Mouse (Mus musculus) erythroblast, embryonic 14.5 days (primary cell): ENCODE results near the gene Ociad1. TPM values are rescaled to one million over a fixed set of nuclear protein-coding genes. Genes with fewer than 3 reads are reported as not detected.
"Not testable (repeated sequence)": the region's sequence is repeated elsewhere in the genome, so short reads cannot be mapped to it uniquely, and the experiment has no call there.

Experiments
- H3K27me3 ChIP-seq: 2 replicates; pipeline ENCODE4 v1.6.1; 2012; ENCODE audit warnings: inconsistent platforms; ENCODE audit not compliant: control insufficient read depth
- H3K36me3 ChIP-seq: 2 replicates; pipeline ENCODE4 v1.6.1; 2012; ENCODE audit warnings: mild to moderate bottlenecking, inconsistent platforms; ENCODE audit not compliant: control insufficient read depth
- H3K4me1 ChIP-seq: 2 replicates; pipeline ENCODE4 v1.6.1; 2012; ENCODE audit warnings: inconsistent platforms; ENCODE audit not compliant: control insufficient read depth
- H3K4me3 ChIP-seq: replicated peaks from 2 replicates; pipeline ENCODE3; 2012; ENCODE audit warnings: moderate library complexity, mild to moderate bottlenecking, inconsistent platforms
- H3K9me3 ChIP-seq: 2 replicates; pipeline ENCODE4 v1.6.1; 2012; ENCODE audit warnings: low read length, inconsistent platforms, mixed read lengths; ENCODE audit not compliant: control insufficient read depth
- GATA1 ChIP-seq: IDR thresholded peaks from 2 replicates; pipeline ENCODE4 v1.6.1; 2012; ENCODE audit warnings: low read length, inconsistent platforms, mixed read lengths
- TAL1 ChIP-seq: IDR thresholded peaks from 3 replicates; pipeline ENCODE4 v1.6.1; 2012; ENCODE audit warnings: low read length, inconsistent platforms, mixed read lengths
- polyA plus RNA-seq: library from polyadenylated mRNA; stranded (reverse); fragments of >175 nt; gene quantifications from 2 replicates; pipeline ENCODE4 v1.2.3, GENCODE M21; 2012

Gene Ociad1
- polyA plus RNA-seq, 1 experiment: 8.0 TPM

- TF ChIP-seq GATA1: no peak
- TF ChIP-seq TAL1: no peak
- Histone ChIP-seq H3K4me1 (peaks cover 38% of the 10 kb centered on the region), H3K9me3 (no peaks in the 10 kb centered on the region), H3K4me3 (no peak overlapping the region), H3K36me3 (peaks cover 99% of the 10 kb centered on the region), H3K27me3 (no peaks in the 10 kb centered on the region)
Observed at GRCm38 (mm10) chr5:73301601-73302307, 9.2 kb downstream of the Ociad1 start.

DNA sequence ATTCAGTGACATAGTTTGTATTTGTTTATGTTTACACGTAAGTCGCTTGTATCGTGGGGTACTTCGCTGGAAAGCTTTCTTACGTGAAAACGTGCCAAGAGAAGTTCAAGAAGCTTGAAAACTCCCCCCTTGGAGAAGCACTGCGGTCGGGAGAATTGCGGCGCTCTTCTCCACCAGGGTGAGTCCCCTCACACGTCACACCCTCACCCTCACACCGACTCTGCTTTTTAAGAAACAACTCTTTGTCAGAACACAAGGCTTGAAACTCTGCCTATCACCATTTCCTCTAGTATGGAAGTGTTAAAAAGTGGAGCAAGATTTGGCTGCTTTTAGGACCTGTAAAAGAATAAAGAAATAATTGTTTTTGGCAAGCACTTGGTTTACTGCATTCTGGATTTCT lies 11.9 kb downstream of the Ociad1 start:
- peaks cover 100% of the 10 kb centered on the region for H3K36me3 ChIP-seq
- H3K9me3 ChIP-seq: no peaks in the 10 kb centered on the region
- H3K27me3 ChIP-seq: no peaks in the 10 kb centered on the region
- TF ChIP-seq TAL1 (no peak), GATA1 (no peak)
- no peak overlapping the region for H3K4me3 ChIP-seq
- H3K4me1 ChIP-seq: peaks cover 43% of the 10 kb centered on the region

GRCm38 (mm10) chr5:73306486-73306885 lies 13.9 kb downstream of the Ociad1 start:
- Histone ChIP-seq H3K27me3 (no peaks in the 10 kb centered on the region), H3K9me3 (no peaks in the 10 kb centered on the region), H3K36me3 (peaks cover 99% of the 10 kb centered on the region), H3K4me1 (peaks cover 45% of the 10 kb centered on the region), H3K4me3 (no peak overlapping the region)
- TF ChIP-seq GATA1: no peak
- TF ChIP-seq TAL1: no peak

DNA sequence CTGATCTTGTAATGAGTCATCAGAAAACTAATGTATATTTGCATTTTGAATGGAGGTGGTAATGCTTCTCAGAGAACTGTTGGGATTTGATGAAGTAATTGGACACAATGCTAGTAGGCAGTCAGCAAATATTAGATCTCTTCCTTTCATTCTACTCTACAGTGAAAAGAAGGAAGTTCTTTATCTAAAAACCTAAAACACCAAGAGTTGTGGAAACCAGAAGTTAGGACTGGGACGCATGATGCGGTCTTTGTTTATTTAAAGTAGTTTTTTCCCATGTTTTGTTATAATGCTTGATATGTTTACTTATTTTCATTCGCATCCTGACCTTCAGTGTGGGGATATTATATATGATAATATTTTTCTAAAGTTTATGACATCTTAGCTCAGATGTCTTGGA lies 14.7 kb downstream of the Ociad1 start:
- Histone ChIP-seq H3K27me3 (no peaks in the 10 kb centered on the region), H3K4me1 (peaks cover 44% of the 10 kb centered on the region), H3K36me3 (peaks cover 96% of the 10 kb centered on the region), H3K9me3 (no peaks in the 10 kb centered on the region), H3K4me3 (no peak overlapping the region)
- no peak for TF ChIP-seq GATA1

GRCm38 (mm10) chr5:73309496-73309895 lies 16.9 kb downstream of the Ociad1 start:
- Histone ChIP-seq H3K9me3 (no peaks in the 10 kb centered on the region), H3K4me3 (no peak overlapping the region), H3K4me1 (peaks cover 62% of the 10 kb centered on the region), H3K27me3 (no peaks in the 10 kb centered on the region), H3K36me3 (peaks cover 95% of the 10 kb centered on the region)
- no peak for TF ChIP-seq TAL1
- TF ChIP-seq GATA1: no peak

DNA sequence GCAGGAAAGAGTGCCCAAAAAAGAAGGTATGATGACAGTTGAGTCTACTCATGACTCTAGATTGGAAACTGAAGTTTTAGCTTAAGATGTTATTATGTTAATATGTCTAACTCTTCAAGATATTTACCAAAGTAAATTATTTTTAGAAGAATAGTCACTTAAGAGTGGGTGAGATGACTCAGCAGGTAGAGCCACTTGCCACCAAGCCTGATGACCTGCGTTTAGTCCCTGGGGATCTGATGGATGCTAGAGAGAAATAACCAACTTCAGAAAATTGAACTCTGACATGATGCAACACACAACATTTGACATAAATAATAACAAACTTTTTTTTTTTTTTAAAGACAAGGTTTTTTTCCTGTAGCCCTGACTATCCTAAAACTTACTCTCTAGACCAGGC lies 17.8 kb downstream of the Ociad1 start:
- Histone ChIP-seq H3K9me3 (no peaks in the 10 kb centered on the region), H3K4me3 (no peak overlapping the region), H3K27me3 (no peaks in the 10 kb centered on the region), H3K36me3 (peaks cover 95% of the 10 kb centered on the region), H3K4me1 (peaks cover 72% of the 10 kb centered on the region)
- TF ChIP-seq GATA1 (no peak), TAL1 (no peak)

GRCm38 (mm10) chr5:73311458-73311857 lies 18.9 kb downstream of the Ociad1 start:
- TF ChIP-seq GATA1 (peak; percentile 96), TAL1 (peak; percentile 93)
- Histone ChIP-seq H3K4me1 (peaks cover 80% of the 10 kb centered on the region), H3K9me3 (no peaks in the 10 kb centered on the region), H3K36me3 (peaks cover 95% of the 10 kb centered on the region), H3K27me3 (no peaks in the 10 kb centered on the region), H3K4me3 (peak overlapping the region; percentile 42)

GRCm38 (mm10) chr5:73313591-73313990 lies 21.0 kb downstream of the Ociad1 start:
- no peaks in the 10 kb centered on the region for H3K9me3 ChIP-seq
- TF ChIP-seq TAL1 (peak; percentile 62), GATA1 (no peak)
- peaks cover 73% of the 10 kb centered on the region for H3K4me1 ChIP-seq
- H3K4me3 ChIP-seq: peak overlapping the region; percentile 27
- peaks cover 93% of the 10 kb centered on the region for H3K36me3 ChIP-seq
- H3K27me3 ChIP-seq: no peaks in the 10 kb centered on the region

DNA sequence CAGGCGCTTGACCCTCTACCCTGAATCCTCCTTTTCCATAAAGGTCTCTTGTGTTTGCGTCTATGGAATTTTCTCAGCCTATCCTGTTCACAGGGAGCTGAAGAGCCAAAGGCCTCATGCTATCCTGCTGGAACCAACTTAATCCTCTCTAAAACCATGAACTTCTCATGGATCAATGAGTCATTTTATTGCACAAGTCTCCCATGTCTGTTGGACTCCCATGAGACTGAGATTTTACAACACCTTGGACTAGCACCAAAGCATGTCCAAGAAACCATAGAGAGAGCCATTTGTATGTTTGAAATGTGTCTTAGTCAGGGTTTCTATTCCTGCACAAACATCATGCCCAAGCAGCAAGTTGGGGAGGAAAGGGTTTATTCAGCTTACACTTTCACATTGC lies 22.1 kb downstream of the Ociad1 start:
- H3K4me1 ChIP-seq: peaks cover 76% of the 10 kb centered on the region
- no peak overlapping the region for H3K4me3 ChIP-seq
- H3K36me3 ChIP-seq: peaks cover 92% of the 10 kb centered on the region
- H3K9me3 ChIP-seq: no peaks in the 10 kb centered on the region
- H3K27me3 ChIP-seq: no peaks in the 10 kb centered on the region
- TF ChIP-seq GATA1 (no peak), TAL1 (no peak)

GRCm38 (mm10) chr5:73319306-73319705 lies 26.7 kb downstream of the Ociad1 start:
- Histone ChIP-seq H3K27me3 (no peaks in the 10 kb centered on the region), H3K4me3 (no peak overlapping the region), H3K4me1 (peaks cover 36% of the 10 kb centered on the region), H3K9me3 (no peaks in the 10 kb centered on the region), H3K36me3 (peaks cover 63% of the 10 kb centered on the region)
- no peak for TF ChIP-seq GATA1
- no peak for TF ChIP-seq TAL1

GRCm38 (mm10) chr5:73322684-73323083 lies 30.1 kb downstream of the Ociad1 start:
- H3K9me3 ChIP-seq, H3K27me3 ChIP-seq, H3K4me3 ChIP-seq: not testable (repeated sequence)
- Histone ChIP-seq H3K4me1 (peaks cover 16% of the 10 kb centered on the region), H3K36me3 (peaks cover 39% of the 10 kb centered on the region)
